Mouse (Mus musculus) midbrain, embryonic 11.5 days (tissue): ENCODE results near the gene Gm13275. TPM values are rescaled to one million over a fixed set of nuclear protein-coding genes. Genes with fewer than 3 reads are reported as not detected.
A peak's percentile ranks its signal among the peaks of the same experiment; 100 is the strongest.
"Not testable (repeated sequence)": the region's sequence is repeated elsewhere in the genome, so short reads cannot be mapped to it uniquely, and the experiment has no call there.

ENCODE experiments used
- ATAC-seq: fragments of 200-750 bp; cut with Nextera tagmentation; 2 replicates; pipeline ENCODE4 v1.8.0; 2017; ENCODE audit warnings: moderate TSS enrichment, moderate library complexity; ENCODE audit not compliant: low FRiP score
- DNase-seq: peaks from one replicate; pipeline ENCODE4 v3.0.0; 2015; ENCODE audit warnings: low spot score; ENCODE audit errors: missing footprints
- H3K27ac ChIP-seq: fragments of 300-500 bp; sonication (generic); 2 replicates; pipeline ENCODE4 v1.5.1; 2014; ENCODE audit warnings: low read depth, low read length
- H3K27me3 ChIP-seq: fragments of 300-500 bp; sonication (generic); 2 replicates; pipeline ENCODE4 v1.6.1; 2014; ENCODE audit warnings: mild to moderate bottlenecking, low read length, moderate library complexity, mixed read lengths; ENCODE audit not compliant: control insufficient read depth, insufficient read depth
- H3K36me3 ChIP-seq: fragments of 300-500 bp; sonication (generic); 2 replicates; pipeline ENCODE4 v1.6.1; 2014; ENCODE audit warnings: mild to moderate bottlenecking, low read length, moderate library complexity, mixed read lengths; ENCODE audit not compliant: control insufficient read depth, insufficient read depth
- H3K4me1 ChIP-seq: fragments of 300-500 bp; sonication (generic); 2 replicates; pipeline ENCODE4 v1.6.1; 2014; ENCODE audit warnings: low read length; ENCODE audit not compliant: control insufficient read depth, insufficient read depth
- H3K4me2 ChIP-seq: fragments of 300-500 bp; sonication (generic); 2 replicates; pipeline ENCODE4 v1.6.1; 2014; ENCODE audit warnings: mild to moderate bottlenecking, moderate library complexity
- H3K4me3 ChIP-seq: fragments of 300-500 bp; sonication (generic); 2 replicates; pipeline ENCODE4 v1.5.1; 2014; ENCODE audit warnings: low read depth, low read length
- H3K9ac ChIP-seq: fragments of 300-500 bp; sonication (generic); 2 replicates; pipeline ENCODE4 v1.6.1; 2014; ENCODE audit warnings: low read length
- H3K9me3 ChIP-seq: fragments of 300-500 bp; sonication (generic); 2 replicates; pipeline ENCODE4 v1.6.1; 2016; ENCODE audit warnings: low read length; ENCODE audit not compliant: control insufficient read depth
- WGBS: fragments of 180-500 bp; shearing (Covaris S2); extraction: QIAGEN DNeasy Blood & Tissue Kit; methylation state at CpG from one replicate; pipeline ENCODE4 v1.1.7; 2014; 5-methylcytosine and 5-hydroxymethylcytosine counted together
- polyA plus RNA-seq: library from polyadenylated mRNA; unstranded; fragments of >200 nt; fragmentation: Nextera tagmentation; extraction: Ambion mirVana; gene quantifications from 2 replicates; pipeline ENCODE4 v1.2.1, GENCODE M21; 2014

Gene Gm13275
- polyA plus RNA-seq, 1 experiment from 2014 or later, result not detected

GRCm38 (mm10) chr4:88761776-88762175, 32.5 kb upstream of the Gm13275 start:
- H3K4me3 ChIP-seq, result not testable (repeated sequence)
- 71% methylated on average over 6 of the region's 8 CpGs for WGBS

GRCm38 (mm10) chr4:88762341-88762740, 31.9 kb upstream of the Gm13275 start:
- not testable (repeated sequence) for H3K4me1 ChIP-seq, H3K36me3 ChIP-seq, H3K9ac ChIP-seq, H3K27me3 ChIP-seq, ATAC-seq, H3K27ac ChIP-seq, H3K4me3 ChIP-seq, DNase-seq, H3K9me3 ChIP-seq, H3K4me2 ChIP-seq
- WGBS, result 62% methylated on average over 8 of the region's 9 CpGs

More at GRCm38 (mm10) chr4:88761776-88762175, 32.5 kb upstream of the Gm13275 start:
- H3K9ac ChIP-seq, H3K4me2 ChIP-seq, H3K36me3 ChIP-seq, H3K27ac ChIP-seq, H3K4me1 ChIP-seq, DNase-seq, H3K9me3 ChIP-seq, ATAC-seq, H3K27me3 ChIP-seq: not testable (repeated sequence)

GRCm38 (mm10) chr4:88763384-88764018, 30.8 kb upstream of the Gm13275 start:
- H3K9me3 ChIP-seq, H3K27me3 ChIP-seq, H3K36me3 ChIP-seq, H3K4me1 ChIP-seq, ATAC-seq, H3K9ac ChIP-seq, H3K27ac ChIP-seq: not testable (repeated sequence)
- peak overlapping the region; percentile 32 for H3K4me2 ChIP-seq
- 4% methylated on average over 20 of the region's 42 CpGs for WGBS
- peak overlapping the region; percentile 10; the same call in 1 of the 2 replicates for H3K4me3 ChIP-seq
- DNase-seq, result peak; percentile 85

GRCm38 (mm10) chr4:88773534-88773933, 20.8 kb upstream of the Gm13275 start, which contains the start of gene Gm13290:
Gm13290 (plus strand) TSS chr4:88773834.
- not testable (repeated sequence) for ATAC-seq, H3K27me3 ChIP-seq, DNase-seq, H3K4me3 ChIP-seq, H3K4me1 ChIP-seq, H3K9ac ChIP-seq, H3K4me2 ChIP-seq, H3K36me3 ChIP-seq, H3K27ac ChIP-seq, H3K9me3 ChIP-seq
- WGBS, result no CpG with 5 or more reads among the region's 32 CpGs

GRCm38 (mm10) chr4:88776622-88777021, 17.7 kb upstream of the Gm13275 start, which contains the start of gene Gm13289:
Gm13289 (plus strand) TSS chr4:88776922.
- DNase-seq, H3K36me3 ChIP-seq, H3K9me3 ChIP-seq, H3K4me1 ChIP-seq, H3K27me3 ChIP-seq, H3K4me3 ChIP-seq, H3K27ac ChIP-seq, H3K4me2 ChIP-seq, ATAC-seq, H3K9ac ChIP-seq: not testable (repeated sequence)
- no CpG with 5 or more reads among the region's 29 CpGs for WGBS

- not testable (repeated sequence) for H3K9ac ChIP-seq, H3K27ac ChIP-seq, ATAC-seq, H3K4me1 ChIP-seq, H3K9me3 ChIP-seq, H3K27me3 ChIP-seq, H3K4me3 ChIP-seq, H3K36me3 ChIP-seq, H3K4me2 ChIP-seq, DNase-seq
- no CpG with 5 or more reads among the region's 29 CpGs for WGBS
Observed at GRCm38 (mm10) chr4:88779550-88779949, 14.7 kb upstream of the Gm13275 start, which contains the start of gene Gm13272. Gm13272 (plus strand) TSS chr4:88779850.

GRCm38 (mm10) chr4:88780320-88780719, 14.0 kb upstream of the Gm13275 start:
- not testable (repeated sequence) for H3K4me3 ChIP-seq, H3K27me3 ChIP-seq, H3K9me3 ChIP-seq, H3K4me1 ChIP-seq, ATAC-seq, H3K36me3 ChIP-seq, H3K9ac ChIP-seq, H3K27ac ChIP-seq, H3K4me2 ChIP-seq
- peak; percentile 4 for DNase-seq
- 46% methylated on average over 14 of the region's 18 CpGs for WGBS

GRCm38 (mm10) chr4:88781831-88782230, 12.5 kb upstream of the Gm13275 start, which contains the start of gene Ifnz:
Ifnz (plus strand) TSS chr4:88782131.
- H3K27me3 ChIP-seq, H3K9ac ChIP-seq, H3K4me1 ChIP-seq, ATAC-seq, DNase-seq, H3K27ac ChIP-seq, H3K9me3 ChIP-seq, H3K4me3 ChIP-seq, H3K36me3 ChIP-seq: not testable (repeated sequence)
- H3K4me2 ChIP-seq, result peak within 1 kb of the TSS; percentile 23; the same call in 1 of the 2 replicates
- WGBS, result 19% methylated on average over 3 of the region's 7 CpGs

- not testable (repeated sequence) for H3K27ac ChIP-seq, H3K9me3 ChIP-seq, H3K4me1 ChIP-seq, H3K9ac ChIP-seq, H3K4me3 ChIP-seq, DNase-seq, ATAC-seq, H3K36me3 ChIP-seq, H3K27me3 ChIP-seq
- 3% methylated on average over 7 of the region's 31 CpGs for WGBS
- H3K4me2 ChIP-seq, result peak overlapping the region; percentile 23; the same call in 1 of the 2 replicates
Observed at GRCm38 (mm10) chr4:88782335-88782734, 12.0 kb upstream of the Gm13275 start.
